Mouse (Mus musculus): Measurements from ENCODE around the gene Atp6v0c.
"Not testable (repeated sequence)": the region's sequence is repeated elsewhere in the genome, so short reads cannot be mapped to it uniquely, and the experiment has no call there.

The Atp6v0c gene

GRCm38 (mm10) chr17:24157121-24157520, 12.4 kb downstream of the Atp6v0c start:
- no peak for DNase-seq (ENCODE audit: low spot score in 2 of 2)

GRCm38 (mm10) chr17:24156394-24156793, 13.1 kb downstream of the Atp6v0c start:
- no peak for DNase-seq (ENCODE audit: low spot score in 2 of 2)

- no peak for DNase-seq (ENCODE audit: low spot score in 2 of 2)
These were observed 13.8 kb downstream of the Atp6v0c start for GRCm38 (mm10) chr17:24155742-24156141.

- DNase-seq (ENCODE audit: low spot score in 2 of 2) = no peak
These were observed 15.0 kb downstream of the Atp6v0c start for GRCm38 (mm10) chr17:24154463-24154862.

- DNase-seq (ENCODE audit: low spot score in 2 of 2) = peak; percentile 65 to 79
These were observed 17.5 kb downstream of the Atp6v0c start for GRCm38 (mm10) chr17:24151890-24152563.

- DNase-seq (ENCODE audit: low spot score in 2 of 2) = no peak
These were observed 18.1 kb downstream of the Atp6v0c start for GRCm38 (mm10) chr17:24151382-24151781.

- no peak for DNase-seq (ENCODE audit: low spot score in 2 of 2)
These were observed 18.7 kb downstream of the Atp6v0c start, which contains the start of gene Pdpk1 for GRCm38 (mm10) chr17:24150824-24151223. Pdpk1 (minus strand) TSS chr17:24150924.

GRCm38 (mm10) chr17:24149421-24149820, 20.1 kb downstream of the Atp6v0c start:
- DNase-seq (ENCODE audit: low spot score in 2 of 2) = no peak

GRCm38 (mm10) chr17:24142897-24143296, 26.6 kb downstream of the Atp6v0c start:
- DNase-seq (ENCODE audit: low spot score in 2 of 2) = no peak

GRCm38 (mm10) chr17:24141425-24141920, 28.0 kb downstream of the Atp6v0c start:
- peak; percentile 96 to 98 for DNase-seq (ENCODE audit: low spot score in 2 of 2)

- peak in 1 of 2 experiments; percentile 17 for DNase-seq (ENCODE audit: low spot score in 2 of 2)
These were observed 28.6 kb downstream of the Atp6v0c start for GRCm38 (mm10) chr17:24140845-24141424.

GRCm38 (mm10) chr17:24139968-24140367, 29.5 kb downstream of the Atp6v0c start:
- no peak for DNase-seq (ENCODE audit: low spot score in 2 of 2)

GRCm38 (mm10) chr17:24139256-24139655, 30.2 kb downstream of the Atp6v0c start:
- DNase-seq (ENCODE audit: low spot score in 2 of 2) = no peak

GRCm38 (mm10) chr17:24137226-24137880, 32.1 kb downstream of the Atp6v0c start:
- no peak for DNase-seq (ENCODE audit: low spot score in 2 of 2)

- no peak for DNase-seq (ENCODE audit: low spot score in 2 of 2)
These were observed 35.4 kb downstream of the Atp6v0c start for GRCm38 (mm10) chr17:24134062-24134461.

- not testable (repeated sequence) for DNase-seq (ENCODE audit: low spot score in 2 of 2)
These were observed 36.6 kb downstream of the Atp6v0c start for GRCm38 (mm10) chr17:24132919-24133318.

GRCm38 (mm10) chr17:24131570-24131969, 37.9 kb downstream of the Atp6v0c start:
- DNase-seq (ENCODE audit: low spot score in 2 of 2) = no peak

GRCm38 (mm10) chr17:24129246-24129645, 40.3 kb downstream of the Atp6v0c start:
- DNase-seq (ENCODE audit: low spot score in 2 of 2) = not testable (repeated sequence)

GRCm38 (mm10) chr17:24127592-24127991, 41.9 kb downstream of the Atp6v0c start:
- DNase-seq (ENCODE audit: low spot score in 2 of 2) = no peak

GRCm38 (mm10) chr17:24126801-24127200, 42.7 kb downstream of the Atp6v0c start:
- DNase-seq (ENCODE audit: low spot score in 2 of 2) = no peak

- no peak for DNase-seq (ENCODE audit: low spot score in 2 of 2)
These were observed 50.1 kb downstream of the Atp6v0c start for GRCm38 (mm10) chr17:24119446-24119845.

Measured in cerebellum, postnatal 4 days (tissue).